Mouse (Mus musculus) layer of hippocampus, adult 11-12 months (tissue): ENCODE measurements at regions not wholly inside any gene's neighbourhood (a gene's known extent, or its start where the extent isn't known, plus 50 kb on each side); places are given as distances from the start of the nearest gene placed in this dataset.

Experiments used
- DNase-seq: peaks from one replicate; pipeline ENCODE4 v3.0.0; 2022; ENCODE audit warnings: low spot score

- no peak for DNase-seq
Observed at GRCm38 (mm10) chr11:90088473-90088872, 58.3 kb downstream of the Tmem100 start.

GRCm38 (mm10) chr11:90094052-90094451, 63.9 kb downstream of the Tmem100 start:
- DNase-seq, result no peak

DNA sequence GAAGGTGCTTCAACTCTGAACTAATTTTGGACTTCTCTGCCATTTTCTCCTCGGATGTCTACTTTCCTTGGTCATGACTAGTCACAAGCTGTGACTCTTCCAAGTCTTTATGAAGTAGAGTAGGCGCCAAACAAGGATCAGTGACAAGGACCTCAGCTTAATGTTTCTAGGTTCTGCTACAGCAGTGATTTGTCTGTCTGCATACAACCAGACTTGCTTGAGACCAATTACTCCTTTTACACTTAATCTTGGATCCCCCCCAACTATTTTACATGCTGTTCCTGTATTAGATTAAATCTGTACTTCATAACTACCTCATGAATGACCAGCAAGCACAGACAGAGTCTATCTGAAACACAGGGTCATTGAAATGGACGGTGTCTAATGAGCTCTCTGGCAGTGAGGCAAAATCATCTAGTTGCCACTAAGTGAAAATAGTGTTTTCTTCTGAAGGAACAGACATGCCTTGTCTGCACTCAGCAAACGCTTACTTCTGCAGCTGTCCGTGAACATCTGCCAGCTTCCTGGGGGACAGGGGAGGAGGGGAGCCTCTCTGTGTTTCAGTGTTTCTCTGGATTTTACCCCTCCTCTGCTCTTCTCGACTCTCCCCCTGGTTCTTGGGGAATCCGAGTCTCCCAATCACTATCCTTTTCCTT, 64.7 kb downstream of the Tmem100 start:
- peak; percentile 8 for DNase-seq

DNA sequence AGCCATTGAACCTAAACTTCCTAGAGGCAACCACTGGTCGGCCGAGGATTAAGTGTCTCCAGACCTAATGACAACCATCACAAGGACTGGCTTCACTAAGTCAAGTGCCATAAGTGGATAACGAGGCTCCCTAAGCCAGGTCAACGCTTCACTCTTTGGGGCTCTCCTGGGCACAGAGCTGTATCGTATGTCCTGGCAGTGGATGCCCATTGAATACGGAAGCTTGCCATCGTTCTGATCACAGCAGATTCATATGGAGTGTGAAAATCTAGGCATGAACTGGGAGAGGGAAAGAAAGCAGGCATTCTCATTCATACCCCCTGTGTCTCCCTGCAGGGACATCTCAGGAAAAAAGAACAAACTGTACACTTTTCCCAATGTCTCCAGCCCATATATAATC, 68.3 kb downstream of the Tmem100 start:
- no peak for DNase-seq

- DNase-seq, result no peak
Observed at GRCm38 (mm10) chr11:90099178-90099577, 69.0 kb downstream of the Tmem100 start.

DNA sequence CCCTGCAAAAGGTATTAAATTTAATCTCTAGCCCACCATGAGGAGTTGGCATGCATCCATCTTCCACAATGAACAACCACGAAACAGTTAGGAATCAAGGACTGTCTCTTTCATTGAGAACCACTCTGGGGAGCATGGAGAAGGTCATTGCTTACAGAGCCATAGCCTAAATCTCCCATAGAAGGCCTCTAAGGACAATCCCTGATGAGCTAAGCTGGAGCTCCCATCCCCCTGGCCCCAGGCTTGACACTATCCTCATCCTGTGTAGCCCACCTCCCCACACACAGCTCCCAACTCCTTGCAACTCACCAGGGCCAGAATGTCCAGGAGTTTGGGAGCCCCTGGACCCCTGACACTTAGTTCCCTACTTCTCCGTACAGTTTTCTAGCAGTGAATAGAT, 70.0 kb downstream of the Tmem100 start:
- no peak for DNase-seq

DNA sequence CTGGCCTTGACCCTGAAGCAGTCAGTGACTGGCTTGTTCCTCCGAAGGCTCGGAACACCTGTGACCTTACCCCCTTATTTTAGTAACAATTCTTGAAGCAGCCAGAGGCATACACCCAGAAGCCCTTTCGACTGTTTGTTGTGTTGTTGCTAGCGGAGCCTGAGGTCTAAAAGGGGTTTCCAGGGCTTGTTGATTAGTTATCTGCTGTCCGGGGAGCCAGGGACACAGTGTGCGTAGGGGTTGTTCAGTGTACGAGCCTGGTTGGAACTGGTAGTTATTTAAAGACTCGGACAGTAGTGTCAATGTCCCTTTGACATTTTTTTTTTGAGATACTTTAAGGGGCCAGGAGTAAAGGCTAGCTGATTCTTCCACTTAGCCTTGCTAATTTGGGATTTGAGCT, 71.1 kb downstream of the Tmem100 start:
- DNase-seq, result no peak

DNA sequence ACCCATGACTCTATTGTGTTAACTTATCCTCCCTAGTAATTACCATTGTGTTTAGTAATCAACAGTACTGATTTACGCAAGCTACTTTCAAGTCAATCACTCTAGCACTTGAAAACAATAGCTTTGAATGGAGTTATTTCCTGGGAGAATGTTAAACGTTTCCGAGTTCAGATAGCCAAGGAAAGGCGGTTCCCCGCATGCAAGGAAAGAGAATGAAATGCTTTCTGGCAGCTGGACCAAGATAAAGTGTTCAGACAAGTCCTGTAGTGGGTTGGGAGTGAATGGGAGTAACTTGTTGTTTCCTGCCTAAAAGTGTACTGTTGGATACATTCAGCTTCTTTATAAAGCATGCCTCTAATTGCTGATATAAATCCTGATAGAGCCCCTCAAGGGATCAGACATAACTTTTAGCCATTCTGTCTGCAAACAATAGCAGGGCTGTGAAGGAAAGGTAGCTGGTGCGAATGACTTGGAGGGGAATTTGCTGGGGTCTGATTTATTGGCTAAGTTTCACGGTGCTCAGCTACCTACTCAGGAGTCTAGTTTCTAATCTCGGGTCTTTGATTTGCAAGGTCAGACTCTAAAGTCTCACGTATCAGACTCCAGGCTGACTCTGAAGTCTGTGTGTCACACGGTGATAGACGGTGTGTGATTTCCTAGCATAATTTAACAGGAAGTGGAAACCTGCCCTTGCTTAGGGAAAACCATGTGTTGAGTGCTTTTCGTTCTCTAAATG, 76.1 kb downstream of the Tmem100 start:
- DNase-seq, result no peak

DNA sequence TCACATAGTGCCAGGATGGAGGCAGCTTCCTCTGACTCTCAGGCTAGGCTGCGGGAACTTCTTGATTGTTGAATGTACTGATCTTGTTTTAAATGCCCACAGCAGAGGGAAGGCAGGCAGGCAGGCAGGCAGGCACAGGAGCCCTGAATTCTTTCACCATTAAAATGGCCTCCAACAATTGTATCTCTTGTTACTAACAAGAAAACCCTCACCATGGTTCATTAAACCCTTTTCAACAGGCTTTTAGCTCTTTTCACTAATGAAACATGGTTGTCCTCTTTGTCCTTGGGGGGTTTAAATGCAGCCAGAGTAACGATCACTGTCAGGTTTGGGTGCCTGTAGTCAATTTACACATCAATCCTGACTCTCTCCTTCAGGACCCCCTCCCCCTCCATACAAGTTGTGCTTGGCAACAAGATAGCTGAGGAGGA, 77.8 kb upstream of the Gm45716 start:
- DNase-seq, result no peak

GRCm38 (mm10) chr11:90110170-90110569, 77.3 kb upstream of the Gm45716 start:
- DNase-seq, result no peak

GRCm38 (mm10) chr11:90112174-90112573, 75.3 kb upstream of the Gm45716 start:
- DNase-seq, result no peak

GRCm38 (mm10) chr11:90116676-90117663, 70.5 kb upstream of the Gm45716 start:
- no peak for DNase-seq

GRCm38 (mm10) chr11:90117664-90118295, 69.7 kb upstream of the Gm45716 start:
- no peak for DNase-seq

DNA sequence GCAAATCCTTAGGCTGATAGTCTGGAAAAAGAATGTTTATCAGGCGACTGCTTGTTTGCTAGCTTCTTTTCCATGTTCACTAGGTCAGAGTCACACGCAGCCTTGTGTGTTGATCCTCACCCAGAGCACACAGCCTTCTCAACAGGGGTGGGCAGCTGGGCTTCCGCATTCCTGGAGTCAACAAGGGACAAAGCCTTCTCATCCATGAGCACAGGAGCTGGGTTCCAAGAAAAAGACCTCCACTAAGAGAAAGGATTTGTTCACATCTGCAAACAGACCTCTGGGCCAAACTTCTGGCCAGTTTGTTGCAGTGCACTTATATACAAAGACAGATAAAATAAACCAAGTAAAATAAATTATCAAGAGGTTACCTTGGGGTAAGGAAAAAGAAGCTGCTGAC, 65.6 kb upstream of the Gm45716 start:
- no peak for DNase-seq

DNA sequence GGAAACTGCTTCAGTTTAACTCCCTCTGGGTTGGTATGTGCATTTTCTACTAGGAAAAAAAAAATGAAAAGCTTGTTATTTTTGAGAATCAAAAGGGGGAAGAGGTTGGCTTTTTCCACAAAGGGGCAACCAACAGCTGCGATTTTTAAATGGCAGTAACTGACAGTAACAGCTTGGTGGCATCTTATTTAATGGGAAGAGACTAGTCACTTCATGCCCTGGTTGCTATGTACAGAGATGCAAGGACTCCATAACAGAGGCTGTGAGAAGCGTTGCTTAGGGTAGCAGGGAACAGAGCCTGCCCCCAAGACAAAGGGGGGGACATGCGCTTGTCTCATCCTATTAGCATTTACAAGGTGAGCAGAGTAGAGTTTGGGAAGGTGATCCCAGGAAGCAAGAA, 64.8 kb upstream of the Gm45716 start:
- no peak for DNase-seq

DNA sequence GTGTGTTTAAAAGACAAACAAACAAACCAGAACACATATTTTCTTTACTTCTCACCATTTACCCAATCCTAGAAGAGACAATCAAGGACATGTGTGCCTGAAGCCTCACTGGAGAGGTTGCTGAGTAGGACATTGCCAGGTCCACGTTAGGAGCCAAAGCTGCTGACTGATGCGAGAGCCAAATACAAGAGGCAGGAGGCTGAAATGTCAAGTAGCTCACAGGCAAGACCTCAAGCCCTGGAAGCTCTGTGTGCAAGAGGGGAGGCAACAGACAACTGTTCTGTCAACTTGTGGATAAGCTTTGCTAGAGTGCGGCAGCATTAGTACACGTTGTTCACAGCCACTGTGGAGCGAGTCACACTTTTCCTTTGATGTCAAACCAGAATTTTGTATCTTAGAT, 63.6 kb upstream of the Gm45716 start:
- no peak for DNase-seq

- DNase-seq, result no peak
Observed at GRCm38 (mm10) chr11:90126289-90126688, 61.2 kb upstream of the Gm45716 start.

DNA sequence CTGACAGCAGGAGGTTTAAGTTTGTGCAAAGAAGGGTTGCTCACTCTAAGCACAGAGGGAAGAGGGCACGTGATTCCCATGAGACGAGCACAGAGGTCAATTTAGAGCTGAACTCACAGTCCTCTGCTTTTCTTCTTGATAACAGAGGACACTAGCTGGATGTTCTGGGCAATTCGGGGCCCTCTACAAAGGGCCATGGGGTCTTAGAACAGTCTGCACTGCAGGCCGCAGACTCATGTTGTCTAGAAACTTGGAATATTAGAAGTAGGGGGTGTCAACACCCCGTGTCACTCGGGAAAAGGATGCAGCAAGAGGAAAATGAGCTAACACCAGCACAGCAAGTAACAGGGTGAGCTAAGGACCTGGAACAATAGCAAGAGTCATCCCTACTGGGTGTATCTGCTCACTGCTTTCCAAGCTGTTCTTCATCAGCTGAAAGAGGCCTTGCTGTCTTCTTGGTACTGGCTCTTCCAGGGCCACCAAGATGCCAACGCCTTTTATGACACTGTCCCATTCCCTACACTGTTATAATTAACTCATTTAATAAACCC, 58.5 kb upstream of the Gm45716 start:
- DNase-seq, result no peak

GRCm38 (mm10) chr11:90129793-90130624, 57.5 kb upstream of the Gm45716 start:
- no peak for DNase-seq

- DNase-seq, result peak; percentile 16
Observed at GRCm38 (mm10) chr11:90130635-90131034, 56.8 kb upstream of the Gm45716 start.

GRCm38 (mm10) chr11:90132579-90132978, 54.9 kb upstream of the Gm45716 start:
- no peak for DNase-seq
